Comparison of ENCODE assay signal across 8 mouse cellular contexts in the genomic region with DNA sequence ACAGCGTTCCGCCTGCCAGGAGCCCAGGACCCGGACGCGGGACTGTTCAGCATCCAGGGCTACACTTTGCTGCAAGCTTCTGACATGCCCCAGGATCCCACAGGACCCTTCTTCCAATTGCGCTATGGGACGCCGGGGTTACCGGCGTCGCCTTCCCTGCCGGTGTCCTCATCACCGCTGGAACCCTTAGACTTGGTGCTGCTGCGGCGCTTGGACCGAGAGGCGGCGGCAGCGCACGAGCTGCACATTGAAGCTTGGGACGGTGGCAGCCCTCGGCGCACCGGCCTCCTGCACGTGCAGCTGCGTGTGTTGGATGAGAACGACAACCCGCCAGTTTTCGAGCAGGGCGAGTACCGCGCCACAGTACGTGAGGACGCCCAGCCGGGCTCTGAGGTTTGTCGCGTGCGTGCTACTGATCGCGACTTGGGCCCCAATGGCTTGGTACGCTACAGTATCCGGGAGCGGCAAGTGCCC. TPM values are rescaled to one million over a fixed set of nuclear protein-coding genes. Genes with fewer than 3 reads are reported as not detected.
DNase-seq lines count a peak whose midpoint lies in the region; ATAC-seq lines count a peak whose summit lies in the region.

No protein-coding gene starts in this region.

- no peak overlapping the region for H3K9ac ChIP-seq in liver, embryonic 16.5 days (ENCODE audit: low read depth, low read length)

- peak overlapping the region; percentile 41; the same call in 1 of the 2 replicates for H3K4me2 ChIP-seq in liver, embryonic 16.5 days (ENCODE audit: low read depth, low read length)

- H3K4me3 ChIP-seq in liver, embryonic 16.5 days (ENCODE audit: low read depth, low read length): peak overlapping the region; percentile 22; the same call in 1 of the 2 replicates

- peaks cover 51% of the 10 kb centered on the region for H3K27me3 ChIP-seq in liver, embryonic 16.5 days (ENCODE audit: control insufficient read depth, insufficient read depth, low read depth, low read length)

- H3K36me3 ChIP-seq in liver, embryonic 16.5 days (ENCODE audit: control insufficient read depth, insufficient read depth): no peaks in the 10 kb centered on the region

- intact Hi-C loops in left cerebral cortex, postnatal 4 days (cut with DNase I): no loop called here
- intact Hi-C loops in heart, postnatal 14 days (cut with DNase I): no loop called here

- H3K27ac ChIP-seq in liver, embryonic 16.5 days (ENCODE audit: low read length): no peak overlapping the region

- no peak for ATAC-seq in liver, embryonic 16.5 days (ENCODE audit: low read depth)

- H3K9me3 ChIP-seq in liver, embryonic 16.5 days (replicated peaks; ENCODE audit: control insufficient read depth, low read length): no peaks in the 10 kb centered on the region

- peak; percentile 10 for DNase-seq in left cerebral cortex, postnatal 4 days
- DNase-seq in left cerebral cortex, adult 9 months (ENCODE audit: low spot score in 2 of 2): no peak
- DNase-seq in embryo, embryonic 9.5 days (ENCODE audit: extremely low spot score): peak; percentile 45
- DNase-seq in heart, postnatal 14 days: peak; percentile 27 to 28
- DNase-seq in retina, postnatal 1 day: peak; percentile 59
- DNase-seq in frontal cortex, postnatal 14 days (ENCODE audit: low spot score in 2 of 2): no peak
- DNase-seq in gastrocnemius, postnatal 25 days: no peak

- WGBS in liver, embryonic 16.5 days (ENCODE audit: insufficient replicate concordance): 1% methylated on average over 43 of the region's 43 CpGs

- no peaks in the 10 kb centered on the region for H3K4me1 ChIP-seq in liver, embryonic 16.5 days (ENCODE audit: control insufficient read depth, low read depth, low read length)

RNA-seq across cellular contexts. Expression of a gene that starts 0.7 kb away (rescaled TPM):
- 1 to 10 TPM; 5.3 to 7.7 TPM for total RNA-seq in left cerebral cortex, postnatal 4 days (2021)
- 1 to 10 TPM; 1.0 to 1.3 TPM for total RNA-seq in heart, postnatal 14 days (2021)
- polyA plus RNA-seq in liver, embryonic 16.5 days (2015; fragmentation: Nextera tagmentation; extraction: Ambion mirVana): 0.01 TPM in 1 of 2 replicates, not detected in the other
- 1 to 10 TPM in 1 of 2 experiments, under 1 TPM in 1; 0.67 to 1.8 TPM for total RNA-seq in gastrocnemius, postnatal 25 days (2021)

Comparison
In these comparisons a context has a peak if more than half of its experiments do, and no peak if none do; other contexts are left out.
1. DNase-seq: peak in left cerebral cortex, postnatal 4 days (single experiment), embryo, embryonic 9.5 days (single experiment), heart, postnatal 14 days (2 of 2) and retina, postnatal 1 day (single experiment); none in left cerebral cortex, adult 9 months (0 of 2), frontal cortex, postnatal 14 days (0 of 2) and gastrocnemius, postnatal 25 days (single experiment).